Mouse (Mus musculus) kidney, adult 2 months (tissue): Measurements from ENCODE around the gene Rrp36. TPM values are rescaled to one million over a fixed set of nuclear protein-coding genes. Genes with fewer than 3 reads are reported as not detected.

Experiments
- DNase-seq: peaks from one replicate; pipeline ENCODE4 v3.0.0; 2021
- H3K27ac ChIP-seq: fragments of 200-500 bp; 2 replicates; pipeline ENCODE4 v1.5.1; 2012; ENCODE audit warnings: low read depth, low read length, control low read depth, inconsistent platforms; ENCODE audit not compliant: insufficient read depth
- H3K27me3 ChIP-seq: fragments of 200-500 bp; replicated peaks from 2 replicates; pipeline ENCODE4 v1.6.1; 2012; ENCODE audit warnings: mild to moderate bottlenecking, moderate library complexity, low read length, inconsistent platforms; ENCODE audit not compliant: control insufficient read depth, insufficient read depth
- H3K36me3 ChIP-seq: fragments of 200-500 bp; 2 replicates; pipeline ENCODE4 v1.6.1; 2012; ENCODE audit warnings: mild to moderate bottlenecking, moderate library complexity, low read length, inconsistent platforms; ENCODE audit not compliant: control insufficient read depth, insufficient read depth
- H3K4me1 ChIP-seq: fragments of 200-500 bp; 2 replicates; pipeline ENCODE4 v1.6.1; 2011; ENCODE audit warnings: low read length; ENCODE audit not compliant: control insufficient read depth, insufficient read depth
- H3K4me3 ChIP-seq: fragments of 200-500 bp; 2 replicates; pipeline ENCODE4 v1.5.1; 2011; ENCODE audit warnings: mild to moderate bottlenecking, low read depth, low read length, control low read depth; ENCODE audit not compliant: insufficient read depth
- CTCF ChIP-seq: fragments of 200-500 bp; conservative IDR thresholded peaks from 2 replicates; pipeline ENCODE4 v1.5.1; 2011; ENCODE audit warnings: low read depth, mild to moderate bottlenecking, control low read depth, low read length, moderate library complexity, mixed read lengths; ENCODE audit not compliant: insufficient read depth, insufficient read length
- POLR2A ChIP-seq: fragments of 200-500 bp; IDR thresholded peaks from one replicate; pipeline ENCODE4 v1.6.1; 2011; ENCODE audit warnings: low read depth, low read length, control low read depth
- WGBS: fragments of 180-500 bp; shearing (Covaris S2); methylation state at CpG from one replicate; pipeline ENCODE4 v1.1.7; 2018; 5-methylcytosine and 5-hydroxymethylcytosine counted together
- polyA plus RNA-seq: library from polyadenylated mRNA; depleted of rRNA; stranded (reverse); fragments of >200 nt; gene quantifications from 2 replicates; pipeline ENCODE4 v1.2.3, GENCODE M21; 2012

Rrp36 gene
- polyA plus RNA-seq, 1 experiment, result 41.1 TPM

- peak within 1 kb of the TSS; percentile 94 for H3K27ac ChIP-seq
- H3K27me3 ChIP-seq, result no peaks in the 10 kb centered on the region
- TF ChIP-seq CTCF, result no peak
- TF ChIP-seq POLR2A, result peak; percentile 56
- H3K4me3 ChIP-seq, result peak within 1 kb of the TSS; percentile 94
- DNase-seq, result peak; percentile 99
- peaks cover 3% of the 10 kb centered on the region for H3K36me3 ChIP-seq
- WGBS, result 1% methylated on average over 53 of the region's 53 CpGs
- peaks cover 9% of the 10 kb centered on the region; the same call in 1 of the 2 replicates for H3K4me1 ChIP-seq
Measured at GRCm38 (mm10) chr17:46645561-46646321, 28.4 kb downstream of the Rrp36 start, which contains the start of the genes Klc4 and Mrpl2. Gene Klc4 (minus strand): TSS chr17:46646022. Gene Mrpl2 (plus strand): TSS chr17:46646229.

GRCm38 (mm10) chr17:46644916-46645475 is 29.2 kb downstream of the Rrp36 start:
- peak overlapping the region; percentile 78 for H3K4me3 ChIP-seq
- H3K27me3 ChIP-seq, result no peaks in the 10 kb centered on the region
- H3K4me1 ChIP-seq, result peaks cover 9% of the 10 kb centered on the region; the same call in 1 of the 2 replicates
- H3K36me3 ChIP-seq, result peaks cover 3% of the 10 kb centered on the region
- peak overlapping the region; percentile 94 for H3K27ac ChIP-seq
- WGBS, result 2% methylated on average over 11 of the region's 11 CpGs
- DNase-seq, result peak; percentile 96
- TF ChIP-seq POLR2A, result peak; percentile 53
- no peak for TF ChIP-seq CTCF

- no peak for DNase-seq
- H3K27ac ChIP-seq, result peak overlapping the region; percentile 94
- no peak for TF ChIP-seq POLR2A
- TF ChIP-seq CTCF, result no peak
Measured at GRCm38 (mm10) chr17:46644152-46644805, 29.9 kb downstream of the Rrp36 start.

GRCm38 (mm10) chr17:46642060-46642459 is 32.1 kb downstream of the Rrp36 start:
- DNase-seq, result no peak
- peaks cover 3% of the 10 kb centered on the region for H3K36me3 ChIP-seq
- H3K4me1 ChIP-seq, result peaks cover 9% of the 10 kb centered on the region; the same call in 1 of the 2 replicates
- TF ChIP-seq POLR2A, result no peak
- no peak for TF ChIP-seq CTCF
- no peaks in the 10 kb centered on the region for H3K27me3 ChIP-seq
- 93% methylated on average over 17 of the region's 17 CpGs for WGBS
- no peak overlapping the region for H3K27ac ChIP-seq
- no peak overlapping the region for H3K4me3 ChIP-seq

More at GRCm38 (mm10) chr17:46644152-46644805, 29.9 kb downstream of the Rrp36 start:
- H3K4me3 ChIP-seq, result peak overlapping the region; percentile 78
- H3K36me3 ChIP-seq, result peaks cover 3% of the 10 kb centered on the region
- peaks cover 9% of the 10 kb centered on the region; the same call in 1 of the 2 replicates for H3K4me1 ChIP-seq
- no peaks in the 10 kb centered on the region for H3K27me3 ChIP-seq
- 65% methylated on average over 12 of the region's 12 CpGs for WGBS

- Histone ChIP-seq H3K4me3 (no peak overlapping the region), H3K36me3 (peaks cover 3% of the 10 kb centered on the region), H3K27me3 (no peaks in the 10 kb centered on the region), H3K4me1 (peaks cover 9% of the 10 kb centered on the region; the same call in 1 of the 2 replicates), H3K27ac (no peak overlapping the region)
- DNase-seq, result peak; percentile 18
- 67% methylated on average over 9 of the region's 9 CpGs for WGBS
- TF ChIP-seq POLR2A, result no peak
- TF ChIP-seq CTCF, result no peak
Measured at GRCm38 (mm10) chr17:46639929-46640328, 34.2 kb downstream of the Rrp36 start.

- DNase-seq, result peak; percentile 76
- H3K27ac ChIP-seq, result no peak overlapping the region
- no peak overlapping the region for H3K4me3 ChIP-seq
- peak; percentile 50 for TF ChIP-seq CTCF
- no peak for TF ChIP-seq POLR2A
- H3K36me3 ChIP-seq, result peaks cover under 1% of the 10 kb centered on the region
- no peaks in the 10 kb centered on the region for H3K27me3 ChIP-seq
- H3K4me1 ChIP-seq, result no peaks in the 10 kb centered on the region
- WGBS, result 21% methylated on average over 15 of the region's 15 CpGs
Measured at GRCm38 (mm10) chr17:46636831-46637523, 37.2 kb downstream of the Rrp36 start.
